Mouse (Mus musculus) cortical plate, adult 2 months (tissue): ENCODE data around the gene Ankdd1a. TPM values are rescaled to one million over a fixed set of nuclear protein-coding genes. Genes with fewer than 3 reads are reported as not detected.

ENCODE experiments used
- H3K27ac ChIP-seq: fragments of 200-500 bp; 2 replicates; pipeline ENCODE4 v1.5.1; 2012; ENCODE audit warnings: low read length, control low read depth, inconsistent platforms; ENCODE audit not compliant: insufficient read depth
- H3K4me1 ChIP-seq: fragments of 200-500 bp; 2 replicates; pipeline ENCODE4 v1.6.1; 2011; ENCODE audit warnings: low read length; ENCODE audit not compliant: control insufficient read depth, insufficient read depth
- H3K4me3 ChIP-seq: fragments of 200-500 bp; 2 replicates; pipeline ENCODE4 v1.5.1; 2011; ENCODE audit warnings: mild to moderate bottlenecking, low read length, control low read depth; ENCODE audit not compliant: insufficient read depth
- CTCF ChIP-seq: fragments of 200-500 bp; IDR thresholded peaks from 2 replicates; pipeline ENCODE4 v1.5.1; 2011; ENCODE audit warnings: mild to moderate bottlenecking, control low read depth, low read length; ENCODE audit not compliant: insufficient read depth; ENCODE audit errors: extremely low read depth
- POLR2A ChIP-seq: fragments of 200-500 bp; IDR thresholded peaks from 2 replicates; pipeline ENCODE4 v1.6.1; 2011; ENCODE audit warnings: mild to moderate bottlenecking, low read length, control low read depth; ENCODE audit not compliant: insufficient read depth; ENCODE audit errors: extremely low read depth
- polyA plus RNA-seq: library from polyadenylated mRNA; depleted of rRNA; stranded (reverse); fragments of >200 nt; gene quantifications from 2 replicates; pipeline ENCODE4 v1.2.3, GENCODE M21; 2012

Ankdd1a gene
- polyA plus RNA-seq, 1 experiment, result 1.8 TPM

- H3K27ac ChIP-seq, result no peak overlapping the region
- TF ChIP-seq CTCF, result no peak
- TF ChIP-seq POLR2A, result no peak
- H3K4me1 ChIP-seq, result 0 out of 2 replicates have a peak, but pooled peaks cover 2% of the 10 kb centered on the region
- no peak overlapping the region for H3K4me3 ChIP-seq
Observed at GRCm38 (mm10) chr9:65555621-65556020, 35.6 kb upstream of the Ankdd1a start.

- H3K4me1 ChIP-seq, result no peaks in the 10 kb centered on the region
- H3K27ac ChIP-seq, result no peak overlapping the region
- no peak for TF ChIP-seq CTCF
- no peak for TF ChIP-seq POLR2A
- no peak overlapping the region for H3K4me3 ChIP-seq
Observed at GRCm38 (mm10) chr9:65555001-65555405, 35.0 kb upstream of the Ankdd1a start.

DNA sequence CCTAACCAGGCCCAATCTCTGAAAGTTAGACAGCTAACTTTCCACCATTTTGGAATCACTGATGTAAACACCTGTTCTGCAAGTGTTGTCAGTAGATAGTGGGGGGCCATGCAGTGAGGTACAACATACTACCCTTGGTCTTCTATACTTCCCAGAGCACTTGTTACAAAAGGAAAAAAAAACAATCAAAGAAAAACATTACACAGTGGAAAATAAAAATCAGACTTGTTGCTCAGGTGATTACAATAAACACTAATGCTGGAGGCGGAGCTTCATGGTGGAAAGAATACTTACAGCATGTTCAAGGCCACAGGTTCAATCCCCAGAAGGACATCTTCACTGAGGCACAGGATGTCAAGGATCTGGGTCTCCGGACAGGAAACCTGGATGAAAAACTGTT is 32.7 kb upstream of the Ankdd1a start:
- Histone ChIP-seq H3K4me3 (no peak overlapping the region), H3K4me1 (no peaks in the 10 kb centered on the region), H3K27ac (no peak overlapping the region)
- TF ChIP-seq CTCF, result no peak
- no peak for TF ChIP-seq POLR2A

- Histone ChIP-seq H3K27ac (no peak overlapping the region), H3K4me3 (no peak overlapping the region), H3K4me1 (no peaks in the 10 kb centered on the region)
- TF ChIP-seq POLR2A (no peak), CTCF (no peak)
Observed at GRCm38 (mm10) chr9:65552141-65552540, 32.1 kb upstream of the Ankdd1a start.

GRCm38 (mm10) chr9:65551035-65551434 is 31.0 kb upstream of the Ankdd1a start:
- TF ChIP-seq POLR2A (no peak), CTCF (no peak)
- H3K4me3 ChIP-seq, result no peak overlapping the region
- H3K27ac ChIP-seq, result no peak overlapping the region
- no peaks in the 10 kb centered on the region for H3K4me1 ChIP-seq

DNA sequence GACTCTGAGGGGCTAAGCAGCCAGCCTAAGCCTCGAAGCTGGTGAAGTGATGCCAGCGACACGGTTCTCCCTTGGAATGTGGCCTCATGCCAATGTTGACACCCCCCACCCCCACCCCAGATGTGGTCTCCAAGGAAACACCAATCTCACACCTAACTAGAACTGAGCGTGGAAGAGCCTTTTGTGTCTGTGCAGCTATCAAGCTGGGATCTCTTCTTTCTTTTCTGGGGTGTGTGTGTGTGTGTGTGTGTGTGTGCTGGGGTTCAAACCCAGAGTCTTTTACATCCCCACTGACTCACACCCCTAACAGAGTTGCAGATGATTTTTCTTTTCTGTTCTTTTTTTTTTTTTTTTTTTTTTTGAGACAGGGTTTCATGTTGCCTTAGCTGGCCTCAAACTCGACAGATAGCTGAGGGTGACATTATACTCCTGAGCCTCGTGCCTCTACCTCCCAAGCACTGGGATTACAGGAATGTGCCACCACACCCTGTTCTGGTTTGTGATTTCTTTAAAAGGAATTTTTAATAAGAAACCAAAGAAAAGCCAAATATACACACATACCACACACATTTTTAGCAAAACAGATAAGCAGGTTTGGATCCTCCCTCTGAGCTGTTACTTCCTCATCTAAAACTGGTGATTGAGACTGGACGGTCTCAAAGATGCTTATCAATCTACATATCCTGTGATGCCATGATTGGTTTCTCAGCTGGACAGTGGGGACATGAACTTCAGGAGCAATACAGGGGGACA is 30.3 kb upstream of the Ankdd1a start:
- TF ChIP-seq POLR2A, result no peak
- no peak for TF ChIP-seq CTCF
- Histone ChIP-seq H3K4me1 (no peaks in the 10 kb centered on the region), H3K4me3 (no peak overlapping the region), H3K27ac (no peak overlapping the region)

- H3K4me3 ChIP-seq, result no peak overlapping the region
- no peak for TF ChIP-seq POLR2A
- no peak for TF ChIP-seq CTCF
- no peaks in the 10 kb centered on the region for H3K4me1 ChIP-seq
- H3K27ac ChIP-seq, result no peak overlapping the region
Observed at GRCm38 (mm10) chr9:65549643-65550042, 29.6 kb upstream of the Ankdd1a start.

GRCm38 (mm10) chr9:65549139-65549538 is 29.1 kb upstream of the Ankdd1a start:
- no peak for TF ChIP-seq CTCF
- TF ChIP-seq POLR2A, result no peak
- Histone ChIP-seq H3K4me3 (no peak overlapping the region), H3K27ac (no peak overlapping the region), H3K4me1 (no peaks in the 10 kb centered on the region)

- no peak for TF ChIP-seq CTCF
- no peak for TF ChIP-seq POLR2A
- H3K27ac ChIP-seq, result no peak overlapping the region
- no peaks in the 10 kb centered on the region for H3K4me1 ChIP-seq
- H3K4me3 ChIP-seq, result no peak overlapping the region
Observed at GRCm38 (mm10) chr9:65548311-65548710, 28.3 kb upstream of the Ankdd1a start.

- H3K4me1 ChIP-seq, result no peaks in the 10 kb centered on the region
- no peak overlapping the region for H3K4me3 ChIP-seq
- H3K27ac ChIP-seq, result no peak overlapping the region
- TF ChIP-seq CTCF (no peak), POLR2A (no peak)
Observed at GRCm38 (mm10) chr9:65547844-65548243, 27.9 kb upstream of the Ankdd1a start.
